Mouse (Mus musculus): ENCODE results near the gene Smagp. TPM values are rescaled to one million over a fixed set of nuclear protein-coding genes. Genes with fewer than 3 reads are reported as not detected.
"Not testable (repeated sequence)": the region's sequence is repeated elsewhere in the genome, so short reads cannot be mapped to it uniquely, and the experiment has no call there.

The Smagp gene
- polyA plus RNA-seq, 1 experiment from 2014 or later: 9.3 TPM

DNA sequence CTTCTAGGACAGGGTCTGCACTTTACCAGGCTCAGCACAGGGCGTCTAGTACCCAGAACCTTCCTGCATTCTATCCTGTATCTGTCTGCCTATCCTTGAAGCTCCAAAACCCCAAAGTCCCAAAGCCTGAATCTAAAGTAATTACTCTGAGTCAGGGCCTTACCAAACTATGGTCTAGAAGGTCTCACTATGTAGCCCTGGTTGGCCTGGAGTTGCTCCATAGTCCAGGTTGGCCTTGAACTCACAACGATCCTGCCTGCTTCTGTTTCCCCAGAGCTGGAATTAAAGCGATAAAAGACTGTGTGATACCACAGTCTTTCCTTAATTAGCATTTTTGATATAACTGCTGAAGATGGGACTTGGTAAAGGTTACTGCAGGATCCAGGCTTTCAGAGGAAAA lies 12.3 kb downstream of the Smagp start:
- H3K36me3 ChIP-seq (replicated peaks): peaks cover 22% of the 10 kb centered on the region
- no peak for ATAC-seq (ENCODE audit: insufficient read depth)
- H3K9me3 ChIP-seq (replicated peaks): no peaks in the 10 kb centered on the region
- no peak overlapping the region for H3K27ac ChIP-seq (replicated peaks)
- no peak overlapping the region for H3K4me2 ChIP-seq
- WGBS (ENCODE audit: insufficient replicate concordance): 66% methylated on average over 3 of the region's 3 CpGs
- H3K4me3 ChIP-seq (replicated peaks): no peak overlapping the region
- no peak overlapping the region for H3K9ac ChIP-seq
- H3K4me1 ChIP-seq (replicated peaks): peaks cover 28% of the 10 kb centered on the region
- no peaks in the 10 kb centered on the region for H3K27me3 ChIP-seq

DNA sequence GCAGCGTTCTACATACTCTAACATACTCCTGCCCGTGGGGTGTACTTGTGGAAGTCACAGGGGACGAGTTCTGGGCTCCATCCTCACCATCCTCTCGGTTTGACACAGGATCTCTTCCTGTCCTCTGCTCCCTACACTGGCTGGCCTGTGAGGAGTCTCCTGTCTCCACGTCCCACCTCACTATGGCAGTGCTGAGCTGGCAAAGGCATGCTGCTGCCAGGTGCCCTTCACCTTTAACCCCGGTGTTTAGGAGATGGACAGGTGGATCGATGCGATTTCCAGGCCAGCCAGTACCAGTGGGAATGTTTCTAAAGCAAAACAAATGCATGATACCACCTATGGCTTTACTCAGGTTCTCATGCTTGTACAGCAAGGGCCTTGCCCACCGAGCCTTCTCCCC lies 13.0 kb downstream of the Smagp start:
- Histone ChIP-seq H3K9ac (no peak overlapping the region), H3K9me3 (replicated peaks) (no peaks in the 10 kb centered on the region), H3K4me1 (replicated peaks) (peaks cover 28% of the 10 kb centered on the region), H3K4me3 (replicated peaks) (no peak overlapping the region), H3K27me3 (no peaks in the 10 kb centered on the region), H3K27ac (replicated peaks) (no peak overlapping the region; the same call in 1 of the 2 replicates), H3K36me3 (replicated peaks) (peaks cover 29% of the 10 kb centered on the region), H3K4me2 (no peak overlapping the region)
- 67% methylated on average over 9 of the region's 9 CpGs for WGBS (ENCODE audit: insufficient replicate concordance)
- no peak for ATAC-seq (ENCODE audit: insufficient read depth)

DNA sequence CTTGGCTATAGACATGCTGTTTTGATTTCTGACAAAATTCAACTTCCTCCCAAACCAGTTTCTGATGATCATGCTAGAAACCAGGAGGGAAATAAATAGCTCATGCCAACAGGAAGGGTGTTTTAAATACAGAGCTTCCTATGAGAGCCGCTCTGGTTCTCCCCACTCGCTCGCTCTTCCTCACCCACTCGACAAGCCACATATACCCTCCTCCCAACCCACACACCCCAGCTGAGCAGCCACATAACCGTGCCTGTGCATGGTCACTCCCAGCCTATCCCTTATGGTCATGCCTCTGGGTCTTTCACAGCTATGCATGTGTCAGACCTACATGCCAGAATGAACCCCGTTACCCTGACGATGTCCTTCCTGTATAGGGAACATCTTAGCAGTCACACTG lies 14.6 kb downstream of the Smagp start:
- Histone ChIP-seq H3K27ac (replicated peaks) (0 out of 2 replicates have a peak overlapping the region, but pooled peaks have one; percentile 33), H3K4me3 (replicated peaks) (no peak overlapping the region), H3K4me1 (replicated peaks) (peaks cover 18% of the 10 kb centered on the region; the same call in 1 of the 2 replicates), H3K9me3 (replicated peaks) (no peaks in the 10 kb centered on the region), H3K36me3 (replicated peaks) (peaks cover 45% of the 10 kb centered on the region), H3K4me2 (no peak overlapping the region), H3K27me3 (no peaks in the 10 kb centered on the region), H3K9ac (no peak overlapping the region)
- WGBS (ENCODE audit: insufficient replicate concordance): 53% methylated on average over 7 of the region's 7 CpGs
- no peak for ATAC-seq (ENCODE audit: insufficient read depth)

DNA sequence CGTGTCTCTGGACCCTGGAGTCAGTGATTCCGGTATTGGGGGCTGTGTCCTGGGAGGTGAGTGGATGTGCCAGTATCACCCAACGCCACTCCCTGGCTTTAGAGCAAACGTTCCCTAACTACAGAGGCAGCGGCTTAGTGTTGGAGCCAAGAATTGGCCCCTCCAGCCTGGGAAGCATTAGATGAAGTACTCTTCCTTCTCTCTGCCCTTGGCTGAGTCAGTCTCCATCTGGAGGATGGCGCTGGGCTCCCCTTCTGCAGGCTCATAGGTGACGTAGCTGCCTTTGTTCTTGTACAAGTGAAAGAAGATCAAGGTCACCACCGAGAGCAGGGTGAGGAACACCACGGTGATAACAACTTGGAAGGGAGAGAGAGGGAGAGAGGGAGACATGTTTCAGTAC lies 15.1 kb downstream of the Smagp start:
- H3K27me3 ChIP-seq; H3K9me3 ChIP-seq (replicated peaks); H3K4me2 ChIP-seq; H3K4me3 ChIP-seq (replicated peaks); H3K9ac ChIP-seq; ATAC-seq (ENCODE audit: insufficient read depth): not testable (repeated sequence)
- peaks cover 23% of the 10 kb centered on the region for H3K4me1 ChIP-seq (replicated peaks)
- H3K36me3 ChIP-seq (replicated peaks): peaks cover 50% of the 10 kb centered on the region
- H3K27ac ChIP-seq (replicated peaks): 0 out of 2 replicates have a peak overlapping the region, but pooled peaks have one; percentile 33
- 59% methylated on average over 9 of the region's 9 CpGs for WGBS (ENCODE audit: insufficient replicate concordance)

DNA sequence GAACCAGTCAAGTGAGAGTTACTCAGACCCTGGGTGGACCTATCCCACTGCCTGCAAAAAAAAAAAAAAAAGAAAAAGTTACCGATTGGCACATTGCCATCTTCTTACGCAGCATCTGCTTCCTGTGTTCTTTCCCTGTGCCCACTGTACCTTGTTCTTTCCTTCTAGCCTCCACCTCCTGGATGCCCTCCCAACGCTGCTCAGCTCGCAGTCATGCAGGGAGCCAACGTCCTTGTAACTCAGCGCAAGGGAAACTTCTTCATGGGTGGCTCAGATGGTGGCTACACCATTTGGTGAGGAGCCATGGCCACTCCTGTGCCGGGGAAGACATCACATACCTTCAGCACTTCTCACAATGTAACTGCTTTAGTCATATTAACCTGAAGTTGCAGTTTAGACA lies 17.5 kb downstream of the Smagp start:
- Histone ChIP-seq H3K9ac (no peak overlapping the region), H3K4me2 (no peak overlapping the region), H3K9me3 (replicated peaks) (no peaks in the 10 kb centered on the region), H3K4me1 (replicated peaks) (peaks cover 27% of the 10 kb centered on the region), H3K36me3 (replicated peaks) (peaks cover 53% of the 10 kb centered on the region), H3K27me3 (no peaks in the 10 kb centered on the region), H3K4me3 (replicated peaks) (no peak overlapping the region), H3K27ac (replicated peaks) (no peak overlapping the region)
- no peak for ATAC-seq (ENCODE audit: insufficient read depth)
- 86% methylated on average over 7 of the region's 7 CpGs for WGBS (ENCODE audit: insufficient replicate concordance)

DNA sequence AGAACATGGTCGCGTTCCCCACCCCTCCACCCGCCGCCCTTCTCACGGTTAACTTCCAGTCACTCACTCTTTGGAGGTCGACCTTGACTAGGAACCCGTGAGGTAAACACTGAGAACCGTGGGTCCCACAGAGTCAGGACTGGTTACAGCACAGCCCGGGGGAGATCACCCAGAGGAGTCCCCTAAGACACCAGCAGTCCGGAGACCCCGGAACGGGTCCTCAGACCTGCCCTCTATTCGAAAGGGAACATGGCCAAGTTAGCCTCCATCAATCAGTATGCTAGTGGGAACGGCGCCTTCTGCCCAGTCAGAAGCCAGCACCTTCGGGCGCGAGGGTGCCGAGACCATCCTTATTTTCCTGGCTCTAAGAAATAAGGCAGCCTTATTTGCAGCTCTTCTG lies 20.5 kb downstream of the Smagp start:
- Histone ChIP-seq H3K27me3 (no peaks in the 10 kb centered on the region), H3K9me3 (replicated peaks) (no peaks in the 10 kb centered on the region), H3K4me2 (peak overlapping the region; percentile 82), H3K9ac (peak overlapping the region; percentile 96), H3K27ac (replicated peaks) (peak overlapping the region; percentile 98), H3K4me1 (replicated peaks) (peaks cover 30% of the 10 kb centered on the region), H3K36me3 (replicated peaks) (peaks cover 47% of the 10 kb centered on the region), H3K4me3 (replicated peaks) (peak overlapping the region; percentile 93)
- no peak for ATAC-seq (ENCODE audit: insufficient read depth)
- WGBS (ENCODE audit: insufficient replicate concordance): 0% methylated on average over 19 of the region's 19 CpGs

DNA sequence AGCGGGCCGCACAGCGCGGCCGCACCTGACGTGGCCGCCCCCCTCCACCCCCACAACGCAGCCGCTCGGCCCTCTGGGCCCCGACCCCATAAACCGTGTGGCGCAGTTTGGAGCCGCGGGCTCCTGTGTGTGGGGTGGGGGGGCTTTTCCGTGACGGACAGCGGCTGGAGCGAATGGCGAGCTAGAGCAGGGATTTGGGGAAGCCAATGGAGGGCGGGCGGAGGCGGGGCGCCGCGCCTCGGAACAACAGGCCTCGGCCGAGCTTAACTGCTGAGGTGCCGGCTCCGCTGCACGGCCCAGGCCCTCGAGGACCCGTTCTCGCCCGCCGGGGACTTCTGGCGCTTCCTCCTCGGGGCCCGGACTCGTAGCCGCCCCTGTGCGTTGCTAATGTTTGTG lies 20.9 kb downstream of the Smagp start:
- H3K9me3 ChIP-seq (replicated peaks): no peaks in the 10 kb centered on the region
- ATAC-seq (ENCODE audit: insufficient read depth): peak; percentile 74
- peaks cover 44% of the 10 kb centered on the region for H3K36me3 ChIP-seq (replicated peaks)
- H3K9ac ChIP-seq: peak overlapping the region; percentile 96
- peak overlapping the region; percentile 98 for H3K27ac ChIP-seq (replicated peaks)
- H3K4me2 ChIP-seq: peak overlapping the region; percentile 82
- WGBS (ENCODE audit: insufficient replicate concordance): 0% methylated on average over 43 of the region's 43 CpGs
- H3K4me3 ChIP-seq (replicated peaks): peak overlapping the region; percentile 93
- H3K4me1 ChIP-seq (replicated peaks): peaks cover 30% of the 10 kb centered on the region
- no peaks in the 10 kb centered on the region for H3K27me3 ChIP-seq

DNA sequence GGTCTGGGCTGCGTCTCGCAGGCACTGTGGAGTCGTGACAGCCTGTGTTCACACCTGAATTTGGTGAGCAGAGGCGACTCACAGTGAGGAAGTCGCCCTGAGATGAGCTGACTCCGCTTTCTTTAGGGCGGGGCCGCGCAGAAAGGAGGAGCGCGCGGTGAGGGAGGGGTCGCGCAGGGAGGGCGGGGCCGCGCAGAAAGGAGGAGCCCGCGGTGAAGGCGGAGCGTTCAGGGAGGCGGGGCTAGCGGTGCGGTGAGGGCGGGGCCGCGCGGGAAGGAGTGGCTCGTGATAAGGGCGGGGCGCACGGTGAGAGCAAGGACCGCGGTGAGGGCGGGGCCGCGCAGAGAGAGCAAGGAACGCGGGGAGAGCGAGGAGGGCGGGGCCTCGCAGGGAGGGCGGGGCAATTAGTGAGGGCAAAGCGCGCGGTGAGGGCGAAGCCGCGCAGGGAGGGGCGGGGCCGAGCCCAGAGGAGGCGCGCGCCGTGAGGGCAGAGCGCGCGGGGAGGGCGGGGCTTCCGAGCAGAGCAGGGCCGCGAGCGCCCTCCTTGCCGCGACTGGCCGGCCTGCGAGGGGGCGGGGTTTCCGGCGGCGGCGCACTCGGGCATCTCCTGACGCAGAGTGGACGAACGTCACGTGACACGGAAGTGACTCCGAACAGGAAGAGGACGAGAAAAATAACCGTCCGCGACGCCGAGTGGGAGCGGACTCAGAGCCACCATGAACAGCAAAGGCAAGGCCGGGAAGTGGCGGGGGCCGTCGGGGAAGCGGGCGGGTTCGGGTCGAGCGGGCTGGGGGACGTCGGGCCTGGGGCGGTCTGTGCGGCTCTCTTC lies 21.5 kb downstream of the Smagp start, which contains the start of gene Dazap2:
Dazap2 (plus strand) TSS at position 354 of the 829 bp plus-strand sequence.
- Histone ChIP-seq H3K4me1 (replicated peaks) (peaks cover 30% of the 10 kb centered on the region), H3K9ac (peak within 1 kb of the TSS; percentile 96), H3K9me3 (replicated peaks) (no peaks in the 10 kb centered on the region), H3K27ac (replicated peaks) (peak within 1 kb of the TSS; percentile 98), H3K36me3 (replicated peaks) (peaks cover 38% of the 10 kb centered on the region), H3K4me3 (replicated peaks) (peak within 1 kb of the TSS; percentile 93), H3K27me3 (no peaks in the 10 kb centered on the region), H3K4me2 (peak within 1 kb of the TSS; percentile 88)
- ATAC-seq (ENCODE audit: insufficient read depth): peak; percentile 86
- WGBS (ENCODE audit: insufficient replicate concordance): under 1% methylated on average over 97 of the region's 99 CpGs

DNA sequence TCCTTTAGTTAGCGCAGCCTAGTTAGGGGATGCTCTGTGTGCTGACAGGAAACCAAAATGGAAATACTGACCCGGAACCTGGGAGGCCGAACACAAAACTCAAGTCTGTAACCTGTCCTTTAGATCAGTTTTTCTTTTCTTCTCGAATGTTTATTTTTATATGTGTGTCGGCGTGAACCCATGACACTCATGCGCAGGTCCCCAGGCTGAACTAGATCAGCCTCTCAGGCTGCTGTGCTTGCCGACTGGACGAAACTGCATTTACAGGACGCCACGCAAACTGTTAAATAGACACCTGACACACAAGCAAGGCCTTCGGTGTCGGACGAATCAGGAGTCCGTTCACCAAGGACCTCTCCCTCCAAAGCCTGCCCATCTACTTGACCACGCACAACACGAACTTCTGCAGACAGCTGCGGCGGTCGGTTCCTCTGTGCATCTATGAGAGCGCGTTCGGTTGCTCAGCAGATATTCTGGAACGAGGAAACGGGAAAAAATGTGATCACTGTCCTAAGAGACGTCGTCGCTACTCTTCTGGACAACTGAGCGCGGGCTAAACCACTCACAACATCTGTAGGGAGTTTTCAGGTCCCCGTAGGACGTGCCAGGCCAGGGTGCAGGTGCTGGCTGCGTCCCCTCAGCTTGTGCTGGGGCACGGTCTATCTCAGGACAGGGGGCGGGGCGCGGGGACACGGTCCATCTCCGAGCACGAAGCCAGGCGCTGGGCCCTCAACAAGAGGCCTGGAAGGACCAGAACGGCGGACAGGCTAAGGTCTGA lies 22.3 kb downstream of the Smagp start:
- peak overlapping the region; percentile 93 for H3K4me3 ChIP-seq (replicated peaks)

DNA sequence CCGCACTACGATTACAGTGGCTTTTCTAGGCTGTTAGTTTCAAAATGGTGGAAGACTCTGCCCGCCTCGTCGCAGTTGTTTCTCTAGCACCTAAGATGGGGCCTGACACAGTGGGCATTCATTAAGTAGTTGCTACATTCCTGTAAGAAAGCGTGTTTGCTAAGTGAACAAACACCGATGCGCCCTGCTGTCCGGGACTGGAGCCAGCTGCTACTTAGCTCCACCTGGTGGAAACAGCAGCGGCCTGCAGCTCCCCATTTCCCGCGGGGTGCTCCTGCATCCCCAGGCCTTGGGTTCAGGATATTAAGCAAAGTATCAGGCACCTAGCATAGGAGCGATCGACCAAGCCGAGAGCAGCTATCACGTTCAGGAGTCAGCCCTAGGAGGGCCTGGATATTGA lies 23.2 kb downstream of the Smagp start:
- H3K4me1 ChIP-seq (replicated peaks): peaks cover 30% of the 10 kb centered on the region
- no peak overlapping the region for H3K9ac ChIP-seq
- no peak overlapping the region for H3K27ac ChIP-seq (replicated peaks)
- 11% methylated on average over 16 of the region's 16 CpGs for WGBS (ENCODE audit: insufficient replicate concordance)
- H3K4me3 ChIP-seq (replicated peaks): peak overlapping the region; percentile 17; the same call in 1 of the 2 replicates
- peak overlapping the region; percentile 88 for H3K4me2 ChIP-seq
- H3K9me3 ChIP-seq (replicated peaks): no peaks in the 10 kb centered on the region
- H3K36me3 ChIP-seq (replicated peaks): peaks cover 22% of the 10 kb centered on the region
- H3K27me3 ChIP-seq: no peaks in the 10 kb centered on the region
- no peak for ATAC-seq (ENCODE audit: insufficient read depth)

More for the DNA sequence above, 22.3 kb downstream of the Smagp start:
- ATAC-seq (ENCODE audit: insufficient read depth): peak; percentile 57
- Histone ChIP-seq H3K9me3 (replicated peaks) (no peaks in the 10 kb centered on the region), H3K27ac (replicated peaks) (peak overlapping the region; percentile 98), H3K4me2 (peak overlapping the region; percentile 88), H3K27me3 (no peaks in the 10 kb centered on the region), H3K36me3 (replicated peaks) (peaks cover 30% of the 10 kb centered on the region), H3K4me1 (replicated peaks) (peaks cover 30% of the 10 kb centered on the region), H3K9ac (peak overlapping the region; percentile 72)
- 11% methylated on average over 43 of the region's 43 CpGs for WGBS (ENCODE audit: insufficient replicate concordance)

DNA sequence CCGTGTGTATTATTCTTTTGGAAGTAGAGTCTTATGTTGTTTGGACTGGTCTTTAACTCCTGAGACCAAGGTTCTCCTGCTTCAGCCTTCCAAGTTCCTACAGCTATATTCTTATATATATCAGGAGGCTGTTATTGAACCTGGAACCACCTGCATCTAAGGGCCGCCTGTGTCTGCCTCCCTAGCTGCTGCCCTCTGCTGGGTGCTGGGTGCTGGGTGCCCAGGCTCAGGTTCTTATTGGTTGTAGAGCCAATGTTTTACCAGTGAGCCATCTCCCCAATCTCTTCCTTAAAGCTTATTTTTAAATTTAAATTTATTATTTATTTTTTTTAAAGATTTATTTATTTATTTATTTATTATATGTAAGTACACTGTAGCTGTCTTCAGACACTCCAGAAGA lies 24.3 kb downstream of the Smagp start:
- 57% methylated on average over 2 of the region's 2 CpGs for WGBS (ENCODE audit: insufficient replicate concordance)

More for the DNA sequence above, 24.3 kb downstream of the Smagp start:
- ATAC-seq (ENCODE audit: insufficient read depth): no peak
- Histone ChIP-seq H3K4me1 (replicated peaks) (peaks cover 30% of the 10 kb centered on the region), H3K9me3 (replicated peaks) (no peaks in the 10 kb centered on the region), H3K4me3 (replicated peaks) (no peak overlapping the region), H3K27me3 (peaks cover 4% of the 10 kb centered on the region; the same call in 1 of the 2 replicates), H3K9ac (no peak overlapping the region), H3K36me3 (replicated peaks) (peaks cover 10% of the 10 kb centered on the region), H3K4me2 (no peak overlapping the region), H3K27ac (replicated peaks) (no peak overlapping the region)

Measured in liver, embryonic 15.5 days (tissue).